Mouse (Mus musculus): ENCODE results near the gene Nol8.

DNA sequence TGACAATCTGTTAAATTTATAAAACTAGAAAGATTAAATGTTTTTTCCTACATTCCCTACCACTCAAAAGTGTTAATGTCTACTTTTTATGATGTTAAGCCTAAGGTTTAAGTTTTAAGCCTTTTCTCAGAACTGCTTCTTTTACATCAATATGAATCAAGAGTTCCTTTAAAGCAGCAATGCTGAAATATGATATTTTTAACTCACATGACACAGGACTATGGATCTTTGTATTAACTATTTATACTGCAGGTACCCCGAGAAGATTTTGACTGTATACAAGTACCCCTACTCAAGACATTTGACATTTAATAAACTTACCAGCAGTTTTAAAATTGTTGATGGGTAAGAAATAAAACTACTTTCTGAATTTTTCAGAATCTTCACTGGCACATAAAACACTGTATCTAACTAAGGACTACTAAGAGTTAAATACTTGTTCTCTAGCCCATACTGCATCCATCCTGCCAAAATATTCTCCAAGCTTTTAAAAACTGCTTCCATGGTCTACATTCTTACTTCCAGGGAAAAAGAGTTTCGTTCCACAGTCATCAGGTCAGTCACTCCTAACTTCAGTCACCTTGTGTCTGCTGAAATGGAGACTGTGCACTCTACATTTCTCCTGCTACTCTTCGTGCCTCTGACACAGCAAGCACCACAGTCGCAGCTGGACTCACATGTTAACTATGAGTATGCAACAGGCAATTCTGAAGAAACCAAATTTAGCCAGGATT lies 44.1 kb upstream of the Nol8 start:
- no peak for TF ChIP-seq CTCF (IDR thresholded peaks at IDR 0.05; ENCODE audit: extremely low read depth, insufficient read depth, insufficient read length, insufficient replicate concordance)
- no peak for TF ChIP-seq POLR2A (IDR thresholded peaks at IDR 0.05; ENCODE audit: low read depth, low read length)
